Mouse (Mus musculus) gastrocnemius, adult 8-10 months (tissue): Measurements from ENCODE around the gene Vangl1. TPM values are rescaled to one million over a fixed set of nuclear protein-coding genes. Genes with fewer than 3 reads are reported as not detected.

Source experiments
- total RNA-seq, 4 experiments: library from RNA; stranded (reverse); gene quantifications; 2 replicates each; pipeline ENCODE4 v1.2.4; 2022

Vangl1 gene
- total RNA-seq, 4 experiments from 2014 or later, result 0.70 to 2.0 (median 1.2) TPM

Other genes with a start within 250 kb of the Vangl1 start
- gene Nhlh2, start 194.6 kb downstream of the Vangl1 start, total RNA-seq, result not detected
- 10 to 100 TPM; 27.2 to 31.0 (median 28.5) TPM for gene Casq2, start 118.3 kb downstream of the Vangl1 start, total RNA-seq